Mouse (Mus musculus) bone marrow, adult 2 months (tissue): ENCODE data around the gene Ssbp3.

ENCODE experiments used
- CTCF ChIP-seq: fragments of 200-500 bp; IDR thresholded peaks from 2 replicates; pipeline ENCODE4 v1.5.1; 2011; ENCODE audit warnings: low read length, control low read depth; ENCODE audit not compliant: control insufficient read depth, insufficient read depth
- POLR2A ChIP-seq: fragments of 200-500 bp; IDR thresholded peaks from 2 replicates; pipeline ENCODE4 v1.6.1; 2011; ENCODE audit warnings: low read depth, mild to moderate bottlenecking, control low read depth, low read length, borderline replicate concordance; ENCODE audit not compliant: control insufficient read depth

DNA sequence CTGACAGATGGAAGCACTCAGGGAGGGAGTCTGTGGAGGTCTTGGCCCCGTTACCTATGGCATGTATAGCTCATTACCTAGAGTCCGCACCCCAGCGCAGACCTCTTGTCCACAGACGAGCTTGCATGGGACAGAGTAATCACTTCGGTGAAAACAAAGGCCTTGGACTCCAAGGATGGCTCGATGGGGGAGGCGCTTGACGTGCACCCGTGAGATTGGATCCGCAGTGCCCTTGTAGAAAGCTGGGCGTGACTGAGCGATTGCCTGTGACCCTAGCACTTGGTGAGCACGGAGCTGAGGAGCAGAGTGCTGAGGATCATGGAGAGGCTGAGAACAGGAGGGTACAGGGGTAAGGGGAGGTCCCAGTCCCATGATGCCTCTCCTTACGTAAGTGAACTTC lies 181.2 kb downstream of the Ssbp3 start:
- no peak for TF ChIP-seq CTCF
- no peak for TF ChIP-seq POLR2A
